Mouse (Mus musculus): ENCODE results near the gene Medag.

DNA sequence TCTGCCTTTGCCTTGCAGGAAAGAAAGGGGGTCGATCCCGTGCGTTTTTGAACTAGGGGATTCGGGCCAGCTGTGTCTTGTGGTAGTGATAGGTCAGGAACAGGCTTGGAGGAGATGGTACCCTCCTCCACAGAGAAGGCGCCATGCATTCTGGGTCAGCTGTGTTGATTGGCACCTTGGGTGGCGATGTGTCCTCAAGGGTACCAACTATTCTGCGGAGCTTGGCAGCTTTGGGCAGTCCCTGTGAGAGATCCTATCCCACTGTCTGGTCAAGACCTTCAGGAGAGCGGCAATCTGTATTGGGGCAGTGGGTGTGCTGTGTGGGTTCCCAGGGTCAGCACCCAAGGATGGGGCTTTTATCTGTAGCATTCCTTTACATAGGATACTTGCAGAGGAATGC lies 31.7 kb upstream of the Medag start:
- TF ChIP-seq POLR2A (IDR thresholded peaks at IDR 0.05; ENCODE audit: low read depth, low read length): no peak
- TF ChIP-seq CTCF (IDR thresholded peaks at IDR 0.05; ENCODE audit: extremely low read depth, insufficient read depth, insufficient read length, insufficient replicate concordance): no peak

All from spleen, adult 2 months (tissue).